Mouse (Mus musculus) embryonic facial prominence, embryonic 13.5 days (tissue): Measurements from ENCODE around the gene Mtrr. TPM values are rescaled to one million over a fixed set of nuclear protein-coding genes. Genes with fewer than 3 reads are reported as not detected.

Source experiments
- ATAC-seq: fragments of 200-750 bp; cut with Nextera tagmentation; 2 replicates; pipeline ENCODE4 v1.8.0; 2017; ENCODE audit warnings: low read depth; ENCODE audit not compliant: insufficient number of reproducible peaks, insufficient read depth, low FRiP score, low TSS enrichment
- H3K27ac ChIP-seq: fragments of 300-500 bp; sonication (generic); 2 replicates; pipeline ENCODE4 v1.5.1; 2015; ENCODE audit warnings: moderate library complexity, mild to moderate bottlenecking, inconsistent platforms
- H3K27me3 ChIP-seq: fragments of 300-500 bp; sonication (generic); 2 replicates; pipeline ENCODE4 v1.6.1; 2015; ENCODE audit warnings: mild to moderate bottlenecking, inconsistent platforms
- H3K36me3 ChIP-seq: fragments of 300-500 bp; sonication (generic); 2 replicates; pipeline ENCODE4 v1.6.1; 2015; ENCODE audit warnings: mild to moderate bottlenecking, inconsistent platforms
- H3K4me1 ChIP-seq: fragments of 300-500 bp; sonication (generic); 2 replicates; pipeline ENCODE4 v1.6.1; 2015; ENCODE audit warnings: inconsistent platforms
- H3K4me2 ChIP-seq: fragments of 300-500 bp; sonication (generic); 2 replicates; pipeline ENCODE4 v1.6.1; 2015; ENCODE audit warnings: moderate library complexity, mild to moderate bottlenecking, inconsistent platforms
- H3K4me3 ChIP-seq: fragments of 300-500 bp; sonication (generic); 2 replicates; pipeline ENCODE4 v1.5.1; 2015; ENCODE audit warnings: mild to moderate bottlenecking, inconsistent platforms
- H3K9ac ChIP-seq: fragments of 300-500 bp; sonication (generic); 2 replicates; pipeline ENCODE4 v1.6.1; 2015; ENCODE audit warnings: mild to moderate bottlenecking, inconsistent platforms
- H3K9me3 ChIP-seq: fragments of 300-500 bp; sonication (generic); 2 replicates; pipeline ENCODE4 v1.6.1; 2016; ENCODE audit warnings: inconsistent platforms
- WGBS: fragments of 180-500 bp; shearing (Covaris S2); methylation state at CpG from one replicate; pipeline ENCODE4 v1.1.7; 2015; ENCODE audit warnings: mixed read lengths; 5-methylcytosine and 5-hydroxymethylcytosine counted together
- polyA plus RNA-seq: library from polyadenylated mRNA; unstranded; fragments of >200 nt; fragmentation: Nextera tagmentation; extraction: Ambion mirVana; gene quantifications from 2 replicates; pipeline ENCODE4 v1.2.1, GENCODE M21; 2015

The Mtrr gene
- 17.8 and 18.8 TPM in 2 replicates for polyA plus RNA-seq

DNA sequence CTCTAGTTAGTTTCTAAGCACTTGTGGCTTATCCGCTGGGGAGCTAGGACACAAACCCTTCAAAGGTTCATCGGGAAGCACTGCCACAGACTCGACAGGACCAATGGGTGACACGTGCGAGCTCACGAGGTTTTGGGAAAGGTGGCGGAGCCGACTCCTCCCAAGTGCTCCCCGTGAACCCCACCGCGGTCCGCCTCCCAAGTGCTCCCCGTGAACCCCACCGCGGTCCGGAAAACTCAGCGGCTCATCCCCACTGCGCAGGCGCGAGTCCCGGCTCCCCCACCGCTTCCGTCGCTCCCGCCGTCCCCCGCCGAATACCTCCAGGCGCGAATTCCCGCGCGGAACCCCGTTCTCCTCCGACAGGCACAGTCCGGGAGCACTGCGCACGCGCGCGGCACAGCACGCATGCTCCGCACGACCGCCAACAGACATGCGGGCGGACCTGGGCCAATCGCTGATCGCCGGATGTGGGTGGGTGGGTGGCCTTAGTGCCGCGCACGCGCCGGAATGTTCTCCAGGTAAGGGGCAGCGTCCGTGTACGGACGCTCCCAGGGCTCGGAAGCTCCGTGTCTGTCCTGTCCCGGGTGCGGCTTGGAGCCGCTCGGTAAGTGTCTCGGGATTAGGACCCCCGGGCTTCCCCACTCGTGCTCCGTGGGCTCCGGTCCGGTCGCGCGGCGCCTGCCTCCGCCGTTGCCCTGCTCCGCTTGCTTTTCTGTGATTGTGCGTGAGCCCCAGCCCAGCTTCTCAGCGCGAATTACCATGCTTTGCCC, at the start of gene Mtrr, which contains the start of gene Fastkd3:
Gene Mtrr (minus strand): TSS at position 403 of the 770 bp plus-strand sequence.
Gene Fastkd3 (plus strand): TSS at position 488 of the 770 bp plus-strand sequence.
- Histone ChIP-seq H3K27me3 (no peaks in the 10 kb centered on the region), H3K9ac (peak within 1 kb of the TSS; percentile 85), H3K9me3 (no peaks in the 10 kb centered on the region), H3K27ac (peak within 1 kb of the TSS; percentile 84), H3K36me3 (peaks cover 48% of the 10 kb centered on the region), H3K4me2 (peak within 1 kb of the TSS; percentile 89), H3K4me3 (peak within 1 kb of the TSS; percentile 80), H3K4me1 (peaks cover 15% of the 10 kb centered on the region)
- under 1% methylated on average over 81 of the region's 81 CpGs for WGBS
- ATAC-seq: peak; percentile 99

- ATAC-seq: no peak
- no peaks in the 10 kb centered on the region for H3K9me3 ChIP-seq
Observed at GRCm38 (mm10) chr13:68627041-68627440, 45.1 kb upstream of the Mtrr start.

GRCm38 (mm10) chr13:68622792-68623191, 40.8 kb upstream of the Mtrr start:
- Histone ChIP-seq H3K27ac (no peak overlapping the region), H3K9ac (no peak overlapping the region), H3K4me3 (no peak overlapping the region), H3K36me3 (0 out of 2 replicates have a peak, but pooled peaks cover 4% of the 10 kb centered on the region), H3K27me3 (no peaks in the 10 kb centered on the region), H3K4me1 (no peaks in the 10 kb centered on the region), H3K9me3 (no peaks in the 10 kb centered on the region), H3K4me2 (no peak overlapping the region)
- 61% methylated on average over 6 of the region's 6 CpGs for WGBS
- no peak for ATAC-seq

More at GRCm38 (mm10) chr13:68627041-68627440, 45.1 kb upstream of the Mtrr start:
- Histone ChIP-seq H3K4me1 (no peaks in the 10 kb centered on the region), H3K36me3 (no peaks in the 10 kb centered on the region), H3K27me3 (no peaks in the 10 kb centered on the region), H3K4me2 (no peak overlapping the region), H3K27ac (no peak overlapping the region), H3K4me3 (no peak overlapping the region), H3K9ac (no peak overlapping the region)
- 73% methylated on average over 3 of the region's 3 CpGs for WGBS

GRCm38 (mm10) chr13:68607652-68608405, 25.9 kb upstream of the Mtrr start:
- no peaks in the 10 kb centered on the region for H3K27me3 ChIP-seq
- ATAC-seq: peak; percentile 65; the same call in 1 of the 2 replicates
- H3K4me2 ChIP-seq: peak overlapping the region; percentile 54
- peak overlapping the region; percentile 27 for H3K4me3 ChIP-seq
- 30% methylated on average over 21 of the region's 21 CpGs for WGBS
- peak overlapping the region; percentile 78 for H3K27ac ChIP-seq
- H3K9me3 ChIP-seq: no peaks in the 10 kb centered on the region
- H3K9ac ChIP-seq: peak overlapping the region; percentile 47; the same call in 1 of the 2 replicates
- no peaks in the 10 kb centered on the region for H3K36me3 ChIP-seq
- peaks cover 26% of the 10 kb centered on the region for H3K4me1 ChIP-seq

GRCm38 (mm10) chr13:68605689-68606126, 23.8 kb upstream of the Mtrr start:
- WGBS: 2% methylated on average over 11 of the region's 11 CpGs
- Histone ChIP-seq H3K4me2 (peak overlapping the region; percentile 51), H3K36me3 (no peaks in the 10 kb centered on the region), H3K4me1 (peaks cover 32% of the 10 kb centered on the region), H3K27me3 (no peaks in the 10 kb centered on the region), H3K27ac (no peak overlapping the region), H3K4me3 (peak overlapping the region; percentile 30), H3K9me3 (no peaks in the 10 kb centered on the region), H3K9ac (no peak overlapping the region)
- ATAC-seq: peak; percentile 62

DNA sequence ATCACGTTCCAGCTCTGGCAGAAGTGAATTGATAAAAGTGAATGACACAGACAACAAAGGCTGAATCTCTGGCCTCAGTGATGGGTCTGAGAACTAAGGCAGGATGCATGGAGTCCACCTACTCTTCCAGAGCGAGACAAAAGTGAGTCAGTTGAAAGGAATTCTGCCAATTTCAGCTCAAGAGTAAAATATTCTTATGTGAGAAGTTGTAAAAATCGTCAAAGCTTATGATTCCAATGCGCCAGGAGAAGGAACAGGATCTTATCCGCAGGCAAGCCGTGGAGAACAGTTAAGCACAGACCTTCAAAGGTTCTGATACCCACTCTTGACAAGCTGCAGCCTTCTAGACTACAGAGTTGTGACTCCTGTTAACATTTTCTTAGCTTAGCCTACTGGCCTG, 21.1 kb upstream of the Mtrr start:
- no peak overlapping the region for H3K27ac ChIP-seq
- no peak overlapping the region for H3K4me2 ChIP-seq
- 80% methylated on average over 6 of the region's 6 CpGs for WGBS
- no peak overlapping the region for H3K9ac ChIP-seq
- no peaks in the 10 kb centered on the region for H3K36me3 ChIP-seq
- no peaks in the 10 kb centered on the region for H3K27me3 ChIP-seq
- no peak for ATAC-seq
- H3K9me3 ChIP-seq: no peaks in the 10 kb centered on the region
- H3K4me3 ChIP-seq: no peak overlapping the region
- peaks cover 27% of the 10 kb centered on the region for H3K4me1 ChIP-seq

- Histone ChIP-seq H3K9ac (no peak overlapping the region), H3K36me3 (no peaks in the 10 kb centered on the region), H3K4me3 (no peak overlapping the region), H3K4me1 (peaks cover 9% of the 10 kb centered on the region), H3K27ac (no peak overlapping the region), H3K27me3 (peaks cover 9% of the 10 kb centered on the region; the same call in 1 of the 2 replicates), H3K4me2 (no peak overlapping the region), H3K9me3 (no peaks in the 10 kb centered on the region)
- no peak for ATAC-seq
- WGBS: 16% methylated on average over 6 of the region's 6 CpGs
Observed at GRCm38 (mm10) chr13:68601184-68601583, 19.2 kb upstream of the Mtrr start.

DNA sequence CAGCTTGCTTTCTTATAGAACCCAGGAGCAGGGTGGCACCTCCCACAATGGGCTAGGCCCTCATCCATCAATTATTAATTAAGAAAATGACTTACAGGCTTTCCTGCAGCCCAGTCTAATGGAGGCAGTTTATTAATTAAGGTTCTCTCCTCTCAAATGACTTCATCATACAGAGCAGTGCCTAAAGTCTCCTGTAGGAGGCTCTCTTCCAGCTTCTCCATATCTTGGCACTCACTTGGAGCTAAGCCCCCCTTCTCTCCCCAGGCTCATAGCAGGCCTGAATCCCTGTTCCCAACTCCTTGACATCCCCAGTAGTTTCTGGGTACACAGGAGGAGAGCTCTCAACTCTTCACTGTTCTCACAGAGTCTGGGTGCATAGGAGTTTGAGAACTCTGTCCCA, 17.0 kb upstream of the Mtrr start:
- Histone ChIP-seq H3K4me2 (no peak overlapping the region), H3K27me3 (peaks cover 9% of the 10 kb centered on the region; the same call in 1 of the 2 replicates), H3K36me3 (no peaks in the 10 kb centered on the region), H3K9ac (no peak overlapping the region), H3K27ac (no peak overlapping the region), H3K9me3 (no peaks in the 10 kb centered on the region), H3K4me3 (no peak overlapping the region), H3K4me1 (peaks cover 6% of the 10 kb centered on the region)
- no peak for ATAC-seq

DNA sequence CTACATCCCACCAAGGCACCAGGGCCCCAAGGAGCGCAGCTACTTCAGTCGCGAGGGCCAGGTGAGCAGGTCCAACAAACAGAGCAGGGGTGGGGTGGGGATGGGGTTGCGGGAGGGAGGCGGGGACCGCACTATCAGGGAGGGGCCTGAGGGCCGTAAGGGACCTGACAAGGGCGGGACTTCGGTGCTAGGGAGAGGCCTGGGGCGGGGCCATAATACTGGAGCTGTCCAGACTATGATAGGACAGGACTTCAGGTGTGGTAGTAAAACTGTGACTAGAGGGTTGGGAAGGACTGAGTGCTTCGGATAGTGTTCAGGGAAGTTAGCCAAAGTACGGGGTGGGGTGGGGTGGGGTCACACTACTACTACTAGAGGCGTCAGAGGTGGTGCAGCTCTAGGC, 15.7 kb upstream of the Mtrr start:
- Histone ChIP-seq H3K4me3 (peak overlapping the region; percentile 18), H3K4me2 (peak overlapping the region; percentile 47), H3K9me3 (no peaks in the 10 kb centered on the region), H3K9ac (0 out of 2 replicates have a peak overlapping the region, but pooled peaks have one; percentile 21), H3K36me3 (peaks cover 6% of the 10 kb centered on the region), H3K27ac (no peak overlapping the region), H3K4me1 (peaks cover 6% of the 10 kb centered on the region), H3K27me3 (peaks cover 9% of the 10 kb centered on the region; the same call in 1 of the 2 replicates)
- ATAC-seq: no peak
- WGBS: 14% methylated on average over 13 of the region's 13 CpGs

DNA sequence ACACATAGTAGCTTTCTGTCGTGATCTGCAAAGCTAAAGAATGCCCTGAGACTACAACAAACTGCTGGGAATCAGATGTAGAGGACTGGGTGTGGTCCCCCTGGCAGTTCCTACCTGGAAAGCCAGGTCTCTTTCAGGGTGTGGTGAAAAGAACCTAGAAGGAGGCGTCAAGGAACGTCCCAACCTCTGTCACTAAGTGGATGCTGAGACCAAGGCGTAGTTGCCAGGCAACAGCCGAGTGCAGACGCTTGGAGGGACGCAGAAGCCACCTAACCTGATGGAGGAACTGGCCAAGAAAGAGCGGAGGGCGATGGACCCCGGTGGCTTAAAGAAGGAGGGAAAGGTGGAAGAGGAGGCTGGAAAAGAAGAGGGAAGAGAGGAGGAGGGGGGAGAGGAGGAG, 15.2 kb upstream of the Mtrr start, which contains the start of gene 1700001L19Rik:
Gene 1700001L19Rik (plus strand): TSS at position 223 of the 400 bp plus-strand sequence.
- peak within 1 kb of the TSS; percentile 18 for H3K4me3 ChIP-seq
- H3K36me3 ChIP-seq: peaks cover 10% of the 10 kb centered on the region
- 10% methylated on average over 10 of the region's 10 CpGs for WGBS
- peaks cover 9% of the 10 kb centered on the region; the same call in 1 of the 2 replicates for H3K27me3 ChIP-seq
- H3K27ac ChIP-seq: no peak within 1 kb of the TSS
- no peaks in the 10 kb centered on the region for H3K9me3 ChIP-seq
- ATAC-seq: no peak
- peaks cover 6% of the 10 kb centered on the region for H3K4me1 ChIP-seq
- H3K9ac ChIP-seq: 0 out of 2 replicates have a peak within 1 kb of the TSS, but pooled peaks have one; percentile 21
- H3K4me2 ChIP-seq: peak within 1 kb of the TSS; percentile 47

DNA sequence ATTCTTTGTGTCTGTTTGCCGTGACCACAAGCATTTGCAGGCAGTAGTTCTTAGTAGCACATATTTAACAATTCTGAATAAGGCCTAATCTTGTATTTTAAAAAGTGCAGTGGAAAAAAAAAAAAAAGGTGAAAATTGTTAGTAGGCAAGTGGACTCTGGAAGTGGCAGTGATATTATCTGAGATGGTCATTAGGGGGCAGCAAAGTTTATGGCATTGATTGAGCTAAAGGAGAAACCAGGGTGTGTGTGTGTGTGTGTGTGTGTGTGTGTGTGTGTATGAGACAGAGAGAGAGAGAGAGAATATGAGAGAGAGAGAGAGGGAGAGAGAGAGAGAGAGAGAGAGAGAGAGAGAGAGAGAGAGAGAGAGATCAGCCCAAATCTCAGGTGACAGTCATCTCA, 11.8 kb upstream of the Mtrr start:
- ATAC-seq: no peak
- Histone ChIP-seq H3K9me3 (no peaks in the 10 kb centered on the region), H3K9ac (no peak overlapping the region), H3K4me1 (no peaks in the 10 kb centered on the region), H3K4me3 (no peak overlapping the region), H3K36me3 (peaks cover 44% of the 10 kb centered on the region), H3K27ac (no peak overlapping the region), H3K27me3 (peaks cover 9% of the 10 kb centered on the region; the same call in 1 of the 2 replicates), H3K4me2 (no peak overlapping the region)
- WGBS: 74% methylated on average over 1 of the region's 1 CpGs
